Mouse (Mus musculus) lung, adult 2 months (tissue): ENCODE measurements around the gene Zcchc12.

Experiments used
- CTCF ChIP-seq: fragments of 200-500 bp; IDR thresholded peaks from 2 replicates; pipeline ENCODE4 v1.5.1; 2011; ENCODE audit warnings: mild to moderate bottlenecking, low read length, control low read depth; ENCODE audit not compliant: insufficient read depth
- POLR2A ChIP-seq: fragments of 200-500 bp; IDR thresholded peaks from 2 replicates; pipeline ENCODE4 v1.6.1; 2011; ENCODE audit warnings: low read depth, mild to moderate bottlenecking, control low read depth, low read length, borderline replicate concordance; ENCODE audit errors: extremely low read depth

- TF ChIP-seq POLR2A: no peak
- TF ChIP-seq CTCF: no peak
Measured at GRCm38 (mm10) chrX:36229273-36229672, 33.6 kb downstream of the Zcchc12 start.
